13 mouse cellular contexts compared by ENCODE assay signal in genomic region chr13:51137702-51138031, GRCm38 (mm10). TPM values are rescaled to one million over a fixed set of nuclear protein-coding genes. Genes with fewer than 3 reads are reported as not detected.
DNase-seq lines count a peak whose midpoint lies in the region; ATAC-seq lines count a peak whose summit lies in the region.
"Had no signal": no experiment of that assay in that cellular context is flagged by ENCODE, and none has a peak within 500 bp of the region (broad histone marks: within the 10 kb centered on the region; RNA-seq: fewer than 3 reads in every experiment).

No protein-coding gene starts in this region.

- no peak overlapping the region for H3K4me3 ChIP-seq in lung, embryonic 15.5 days
- H3K4me3 ChIP-seq in megakaryocyte, embryonic 14.5 days (replicated peaks), result peak overlapping the region; percentile 56
- H3K4me3 ChIP-seq: layer of hippocampus, adult 2 months had no signal

- no peaks in the 10 kb centered on the region for H3K27me3 ChIP-seq in lung, embryonic 15.5 days
- no peaks in the 10 kb centered on the region for H3K27me3 ChIP-seq in megakaryocyte, embryonic 14.5 days (replicated peaks)

- DNase-seq in lung, postnatal 10 days, result no peak
- peak; percentile 57 for DNase-seq in kidney, adult 9 months
- no peak for DNase-seq in gastrocnemius, postnatal 25 days
- no peak for DNase-seq in right cerebral cortex, adult 2 months (ENCODE audit: low spot score in 2 of 2)
- DNase-seq: cerebellum, adult 9-10 months; heart, postnatal 4 days; left cerebral cortex, postnatal 4 days; lung, postnatal 14 days had no signal

- no peak for ATAC-seq in lung, embryonic 15.5 days (ENCODE audit: borderline replicate concordance, extremely low read depth, low FRiP score, low TSS enrichment)
- ATAC-seq in common myeloid progenitor, adult 5-6 weeks (replicated peaks; ENCODE audit: low read depth, poor library complexity, severe bottlenecking), result peak; percentile 20; the same call in 1 of the 2 replicates

- H3K9me3 ChIP-seq in lung, embryonic 15.5 days, result no peaks in the 10 kb centered on the region
- no peaks in the 10 kb centered on the region for H3K9me3 ChIP-seq in megakaryocyte, embryonic 14.5 days

- H3K36me3 ChIP-seq in lung, embryonic 15.5 days, result peaks cover 45% of the 10 kb centered on the region
- peaks cover 61% of the 10 kb centered on the region for H3K36me3 ChIP-seq in megakaryocyte, embryonic 14.5 days (replicated peaks; ENCODE audit: low read length)

- no peak overlapping the region for H3K9ac ChIP-seq in lung, embryonic 15.5 days

- 0 out of 2 replicates have a peak, but pooled peaks cover 3% of the 10 kb centered on the region for H3K4me1 ChIP-seq in lung, embryonic 15.5 days
- H3K4me1 ChIP-seq in megakaryocyte, embryonic 14.5 days, result peaks cover 21% of the 10 kb centered on the region

- H3K27ac ChIP-seq in lung, embryonic 15.5 days, result 0 out of 2 replicates have a peak overlapping the region, but pooled peaks have one; percentile 10
- H3K27ac ChIP-seq: layer of hippocampus, adult 2 months had no signal

- no peak overlapping the region for H3K4me2 ChIP-seq in lung, embryonic 15.5 days

RNA-seq across cellular contexts. Expression of gene Nxnl2, which starts 33.2 kb away (rescaled TPM):
- polyA plus RNA-seq in lung, embryonic 15.5 days (2015; fragmentation: Nextera tagmentation; extraction: Ambion mirVana), result 2.8 and 3.3 TPM in 2 replicates
- total RNA-seq in common myeloid progenitor, adult 5-6 weeks (2017), result not detected in 2 replicates
- not detected in 2 replicates for polyA plus RNA-seq in megakaryocyte, embryonic 14.5 days (2012; ENCODE audit: insufficient read depth, low replicate concordance)
- total RNA-seq in gastrocnemius, postnatal 25 days (2021), result not detected
- total RNA-seq: gastrocnemius, adult 8-10 months had no signal

RNA-seq across cellular contexts. Expression of gene Spin1, which starts 37.0 kb away (rescaled TPM):
- polyA plus RNA-seq in lung, embryonic 15.5 days (2015; fragmentation: Nextera tagmentation; extraction: Ambion mirVana), result 85.7 and 87.5 TPM in 2 replicates
- 40.1 and 53.8 TPM in 2 replicates for total RNA-seq in common myeloid progenitor, adult 5-6 weeks (2017)
- 1.7 TPM in 1 of 2 replicates, not detected in the other for polyA plus RNA-seq in megakaryocyte, embryonic 14.5 days (2012; ENCODE audit: insufficient read depth, low replicate concordance)
- 10 to 100 TPM; 11.3 to 13.0 TPM for total RNA-seq in gastrocnemius, postnatal 25 days (2021)
